Mouse (Mus musculus): ENCODE measurements at regions not wholly inside any gene's neighbourhood (a gene's known extent, or its start where the extent isn't known, plus 50 kb on each side); places are given as distances from the start of the nearest gene placed in this dataset.

- TF ChIP-seq POLR2A (IDR thresholded peaks at IDR 0.05; ENCODE audit: borderline replicate concordance, insufficient read depth, low read length) (no peak), CTCF (IDR thresholded peaks at IDR 0.05; ENCODE audit: borderline replicate concordance, insufficient read depth, low read depth, low read length) (no peak)
These were observed 374.3 kb upstream of the Tnp1 start for GRCm38 (mm10) chr1:73389976-73390375.

Measured in cerebellum, adult 2 months (tissue).